Mouse (Mus musculus): ENCODE results near the gene Atp10a.
A peak's percentile ranks its signal among the peaks of the same experiment; 100 is the strongest.
"Not testable (repeated sequence)": the region's sequence is repeated elsewhere in the genome, so short reads cannot be mapped to it uniquely, and the experiment has no call there.

Atp10a gene

GRCm38 (mm10) chr7:58787585-58787984 lies 131.6 kb downstream of the Atp10a start:
- DNase-seq (ENCODE audit: low spot score in 2 of 2), result no peak

- peak in 1 of 2 experiments; percentile 32 for DNase-seq (ENCODE audit: low spot score in 2 of 2)
These were observed 132.7 kb downstream of the Atp10a start for GRCm38 (mm10) chr7:58788424-58789261.

- DNase-seq (ENCODE audit: low spot score in 2 of 2), result no peak
These were observed 141.3 kb downstream of the Atp10a start for GRCm38 (mm10) chr7:58797281-58797680.

- DNase-seq (ENCODE audit: low spot score in 2 of 2), result no peak
These were observed 144.9 kb downstream of the Atp10a start for GRCm38 (mm10) chr7:58800916-58801315.

GRCm38 (mm10) chr7:58801791-58802190 lies 145.8 kb downstream of the Atp10a start:
- no peak for DNase-seq (ENCODE audit: low spot score in 2 of 2)

GRCm38 (mm10) chr7:58822147-58822681 lies 166.2 kb downstream of the Atp10a start:
- DNase-seq (ENCODE audit: low spot score in 2 of 2), result peak; percentile 20 to 31

GRCm38 (mm10) chr7:58824686-58825085 lies 168.7 kb downstream of the Atp10a start:
- no peak for DNase-seq (ENCODE audit: low spot score in 2 of 2)

GRCm38 (mm10) chr7:58829111-58829510 lies 173.1 kb downstream of the Atp10a start:
- DNase-seq (ENCODE audit: low spot score in 2 of 2), result no peak

GRCm38 (mm10) chr7:58836855-58837606 lies 181.1 kb downstream of the Atp10a start:
- DNase-seq (ENCODE audit: low spot score in 2 of 2), result not testable (repeated sequence)

- DNase-seq (ENCODE audit: low spot score in 2 of 2), result no peak
These were observed 184.4 kb downstream of the Atp10a start for GRCm38 (mm10) chr7:58840367-58840766.

- DNase-seq (ENCODE audit: low spot score in 2 of 2), result no peak
These were observed 185.1 kb downstream of the Atp10a start for GRCm38 (mm10) chr7:58841066-58841465.

- DNase-seq (ENCODE audit: low spot score in 2 of 2), result peak; percentile 20 to 40
These were observed 186.9 kb downstream of the Atp10a start for GRCm38 (mm10) chr7:58842818-58843217.

- peak; percentile 88 to 96 for DNase-seq (ENCODE audit: low spot score in 2 of 2)
These were observed 187.9 kb downstream of the Atp10a start for GRCm38 (mm10) chr7:58843767-58844445.

GRCm38 (mm10) chr7:58844449-58844848 lies 188.5 kb downstream of the Atp10a start:
- no peak for DNase-seq (ENCODE audit: low spot score in 2 of 2)

- DNase-seq (ENCODE audit: low spot score in 2 of 2), result no peak
These were observed 203.0 kb downstream of the Atp10a start for GRCm38 (mm10) chr7:58858921-58859320.

- no peak for DNase-seq (ENCODE audit: low spot score in 2 of 2)
These were observed 207.2 kb downstream of the Atp10a start for GRCm38 (mm10) chr7:58863174-58863573.

GRCm38 (mm10) chr7:58866865-58867614 lies 211.1 kb downstream of the Atp10a start:
- DNase-seq (ENCODE audit: low spot score in 2 of 2), result no peak

GRCm38 (mm10) chr7:58870661-58871060 lies 214.7 kb downstream of the Atp10a start:
- no peak for DNase-seq (ENCODE audit: low spot score in 2 of 2)

- no peak for DNase-seq (ENCODE audit: low spot score in 2 of 2)
These were observed 217.7 kb downstream of the Atp10a start for GRCm38 (mm10) chr7:58873676-58874075.

All from frontal cortex, postnatal 36 days (tissue).